Mouse (Mus musculus): ENCODE measurements around the gene Ppp1r36. TPM values are rescaled to one million over a fixed set of nuclear protein-coding genes. Genes with fewer than 3 reads are reported as not detected.

The Ppp1r36 gene
- total and polyA plus RNA-seq, 3 experiments = not detected

- Histone ChIP-seq H3K36me3 (ENCODE audit: control insufficient read depth in 1 of 2, insufficient read depth in 2 of 2, low read length in 2 of 2) (peaks cover 0 to 8% of the 10 kb centered on the region in 2 experiments; a peak in 1 of 4 replicates), H3K79me2 (ENCODE audit: control insufficient read depth, insufficient read depth, low read length, poor library complexity) (no peaks in the 10 kb centered on the region), H3K9me3 (replicated peaks; ENCODE audit: insufficient read depth, low read length) (no peaks in the 10 kb centered on the region), H3K4me3 (ENCODE audit: control insufficient read depth in 1 of 2, insufficient read depth in 1 of 2, low read depth in 2 of 2, low read length in 2 of 2) (no peak overlapping the region), H3K9ac (ENCODE audit: control insufficient read depth, low read depth, low read length, poor library complexity, severe bottlenecking) (no peak overlapping the region), H3K4me1 (ENCODE audit: control insufficient read depth in 1 of 2, insufficient read depth in 2 of 2, low read length in 2 of 2) (peaks cover 7 to 15% of the 10 kb centered on the region in 2 experiments; a peak in 3 of 4 replicates), H3K27me3 (ENCODE audit: control insufficient read depth in 1 of 2, insufficient read depth in 2 of 2, low read length in 2 of 2) (no peaks in the 10 kb centered on the region), H3K27ac (ENCODE audit: control insufficient read depth, low read depth, low read length) (no peak overlapping the region)
- TF ChIP-seq CHD1 (IDR thresholded peaks at IDR 0.05; ENCODE audit: low read depth, low read length) (no peak), NELFE (IDR thresholded peaks at IDR 0.05; ENCODE audit: low read depth, low read length) (no peak), RAD21 (IDR thresholded peaks at IDR 0.05; ENCODE audit: low read depth, low read length) (no peak), ZC3H11A (IDR thresholded peaks at IDR 0.05; ENCODE audit: low read depth, low read length) (no peak), UBTF (IDR thresholded peaks at IDR 0.05; ENCODE audit: borderline replicate concordance, insufficient read depth, low read depth, low read length) (no peak), MYC (IDR thresholded peaks at IDR 0.05; ENCODE audit: low read depth, low read length) (no peak), MAFK (IDR thresholded peaks at IDR 0.05; ENCODE audit: borderline replicate concordance, low read depth, low read length) (no peak), EP300 (IDR thresholded peaks at IDR 0.05; ENCODE audit: low read depth in 1 of 2, low read length in 2 of 2) (no peak), SIN3A (IDR thresholded peaks at IDR 0.05; ENCODE audit: low read length) (no peak), MEF2A (IDR thresholded peaks at IDR 0.05; ENCODE audit: extremely low read depth, insufficient replicate concordance, low read depth, low read length, poor library complexity, severe bottlenecking) (no peak), POLR2AphosphoS2 (IDR thresholded peaks at IDR 0.05; ENCODE audit: low read length) (no peak), GATA1 (IDR thresholded peaks at IDR 0.05; ENCODE audit: low read depth, low read length) (no peak), MAZ (IDR thresholded peaks at IDR 0.05; ENCODE audit: low read depth, low read length) (no peak), ETS1 (IDR thresholded peaks at IDR 0.05; ENCODE audit: low read depth, low read length) (no peak), NRF1 (IDR thresholded peaks at IDR 0.05; ENCODE audit: insufficient read depth, low read depth, low read length, poor library complexity, severe bottlenecking) (no peak), SMC3 (IDR thresholded peaks at IDR 0.05; ENCODE audit: low read depth, low read length) (no peak), GABPA (IDR thresholded peaks at IDR 0.05; ENCODE audit: low read depth, low read length) (no peak), TBP (IDR thresholded peaks at IDR 0.05; ENCODE audit: low read depth, low read length) (no peak)
- no peak for DNase-seq (ENCODE audit: low read depth, low spot score)
These were observed 65.1 kb downstream of the Ppp1r36 start for GRCm38 (mm10) chr12:76482446-76482845.

- no peaks in the 10 kb centered on the region for H3K9me3 ChIP-seq (replicated peaks; ENCODE audit: insufficient read depth, low read length)
- no peak for TF ChIP-seq EP300 (IDR thresholded peaks at IDR 0.05; ENCODE audit: low read depth in 1 of 2, low read length in 2 of 2)
- TF ChIP-seq TBP (IDR thresholded peaks at IDR 0.05; ENCODE audit: low read depth, low read length) = no peak
- TF ChIP-seq MEF2A (IDR thresholded peaks at IDR 0.05; ENCODE audit: extremely low read depth, insufficient replicate concordance, low read depth, low read length, poor library complexity, severe bottlenecking) = no peak
- no peak for TF ChIP-seq CHD2 (IDR thresholded peaks at IDR 0.05; ENCODE audit: low read length)
- no peak for TF ChIP-seq RAD21 (IDR thresholded peaks at IDR 0.05; ENCODE audit: low read depth, low read length)
- TF ChIP-seq KAT2A (conservative IDR thresholded peaks at IDR 0.05; ENCODE audit: low read depth, low read length) = no peak
- TF ChIP-seq MXI1 (IDR thresholded peaks at IDR 0.05; ENCODE audit: low read depth, low read length) = no peak
- no peak for TF ChIP-seq JUND (IDR thresholded peaks at IDR 0.05; ENCODE audit: low read depth, low read length)
- TF ChIP-seq POLR2A (IDR thresholded peaks at IDR 0.05; ENCODE audit: control insufficient read depth in 1 of 2, insufficient read depth in 1 of 2, low read depth in 1 of 2, low read length in 2 of 2, poor library complexity in 1 of 2) = no peak
- no peak for TF ChIP-seq ZNF384 (IDR thresholded peaks at IDR 0.05; ENCODE audit: low read depth, low read length)
- no peak overlapping the region for H3K9ac ChIP-seq (ENCODE audit: control insufficient read depth, low read depth, low read length, poor library complexity, severe bottlenecking)
- H3K4me1 ChIP-seq (ENCODE audit: control insufficient read depth in 1 of 2, insufficient read depth in 2 of 2, low read length in 2 of 2) = peaks cover 7 to 16% of the 10 kb centered on the region in 2 experiments; a peak in 3 of 4 replicates
- H3K4me3 ChIP-seq (ENCODE audit: control insufficient read depth in 1 of 2, insufficient read depth in 1 of 2, low read depth in 2 of 2, low read length in 2 of 2) = no peak overlapping the region
- no peak for DNase-seq (ENCODE audit: low read depth, low spot score)
- H3K27ac ChIP-seq (ENCODE audit: control insufficient read depth, low read depth, low read length) = no peak overlapping the region
- no peaks in the 10 kb centered on the region for H3K27me3 ChIP-seq (ENCODE audit: control insufficient read depth in 1 of 2, insufficient read depth in 2 of 2, low read length in 2 of 2)
- H3K36me3 ChIP-seq (ENCODE audit: control insufficient read depth in 1 of 2, insufficient read depth in 2 of 2, low read length in 2 of 2) = peaks cover 0 to 8% of the 10 kb centered on the region in 2 experiments; a peak in 1 of 4 replicates
- no peaks in the 10 kb centered on the region for H3K79me2 ChIP-seq (ENCODE audit: control insufficient read depth, insufficient read depth, low read length, poor library complexity)
These were observed 65.6 kb downstream of the Ppp1r36 start for GRCm38 (mm10) chr12:76482948-76483347.

All from MEL (cell line).